Mouse (Mus musculus) retina, postnatal 1 day (tissue): ENCODE results near the gene H2afj.

Experiments used
- DNase-seq: peaks from one replicate; pipeline ENCODE4 v3.0.0-alpha.2; 2012

H2afj gene

DNA sequence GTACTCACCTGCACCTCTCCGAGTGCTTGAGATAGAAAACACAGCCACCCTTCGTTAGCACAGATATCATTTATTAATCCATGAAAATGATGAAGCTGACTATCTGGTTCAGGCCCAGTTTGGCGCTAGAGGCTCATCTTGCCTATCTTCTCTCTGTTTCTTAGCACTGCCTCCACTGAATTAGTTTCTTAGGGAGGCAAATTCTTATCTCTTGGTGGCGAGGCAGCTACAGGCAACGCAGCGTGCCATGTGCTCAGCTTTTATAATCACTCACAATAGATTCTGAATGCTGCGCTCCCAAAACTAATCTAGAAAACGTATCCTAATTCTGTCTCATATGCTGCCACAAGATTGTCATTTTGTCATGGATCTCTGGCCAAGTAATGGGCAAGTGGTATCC lies 40.4 kb downstream of the H2afj start:
- DNase-seq: no peak

DNA sequence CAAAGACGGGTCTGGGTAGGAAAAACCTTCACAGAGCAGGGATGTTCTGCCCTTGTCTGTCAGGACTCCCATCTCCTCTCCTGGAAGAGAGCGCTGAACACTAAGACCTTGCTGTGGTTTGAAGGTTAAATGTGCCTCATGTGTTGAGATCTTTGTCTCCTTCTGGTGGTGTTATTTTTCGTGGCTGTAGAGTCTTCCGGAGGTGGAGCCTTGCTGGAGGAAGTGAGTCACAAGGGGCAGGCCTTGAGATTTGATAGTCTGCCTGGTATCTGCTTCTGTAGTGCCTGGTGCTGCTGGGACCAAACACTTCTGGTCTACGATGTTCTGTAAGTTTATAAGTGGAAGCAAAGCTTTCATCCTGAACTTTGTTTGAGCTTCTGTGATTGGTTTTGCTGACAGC lies 40.9 kb downstream of the H2afj start:
- no peak for DNase-seq

DNA sequence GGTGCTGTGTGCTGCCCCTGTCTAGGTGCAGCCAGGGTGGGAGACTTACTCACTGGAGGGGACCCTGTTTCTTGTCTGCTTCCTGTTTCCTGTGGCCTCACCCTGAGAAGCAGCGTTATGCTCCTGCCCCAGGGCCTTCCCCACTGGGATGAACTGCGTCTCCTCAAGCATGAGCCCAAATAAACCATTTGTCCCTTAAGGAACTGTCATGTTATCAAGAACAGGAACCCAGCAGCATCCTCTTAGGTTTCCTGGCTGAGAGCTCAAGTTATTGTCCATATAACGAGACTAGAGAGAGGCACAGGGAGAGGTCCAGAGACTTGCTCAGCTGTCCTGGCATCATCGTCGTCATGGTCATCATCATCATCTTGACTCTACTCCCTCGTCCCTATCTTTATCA lies 42.2 kb downstream of the H2afj start:
- DNase-seq: no peak

DNA sequence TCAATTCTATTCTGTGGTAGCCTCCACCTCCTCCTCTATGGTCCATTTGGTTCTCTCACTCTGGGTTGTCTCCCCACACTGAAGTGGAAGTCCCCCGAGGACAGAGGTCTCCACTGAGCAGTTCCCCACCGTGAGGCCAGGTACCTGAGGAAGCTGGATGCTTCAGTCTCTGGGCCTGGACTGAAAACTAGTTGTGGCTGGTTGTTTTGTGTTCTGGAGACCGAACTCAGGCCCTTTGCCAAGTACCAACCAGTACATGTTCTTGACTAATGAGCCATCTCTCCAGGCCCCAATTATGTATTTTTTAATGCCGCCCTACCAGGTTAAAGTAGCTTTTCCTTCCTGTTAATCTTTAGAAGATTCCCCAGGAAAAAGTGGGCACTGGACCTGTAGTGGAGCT lies 44.3 kb downstream of the H2afj start:
- no peak for DNase-seq

DNA sequence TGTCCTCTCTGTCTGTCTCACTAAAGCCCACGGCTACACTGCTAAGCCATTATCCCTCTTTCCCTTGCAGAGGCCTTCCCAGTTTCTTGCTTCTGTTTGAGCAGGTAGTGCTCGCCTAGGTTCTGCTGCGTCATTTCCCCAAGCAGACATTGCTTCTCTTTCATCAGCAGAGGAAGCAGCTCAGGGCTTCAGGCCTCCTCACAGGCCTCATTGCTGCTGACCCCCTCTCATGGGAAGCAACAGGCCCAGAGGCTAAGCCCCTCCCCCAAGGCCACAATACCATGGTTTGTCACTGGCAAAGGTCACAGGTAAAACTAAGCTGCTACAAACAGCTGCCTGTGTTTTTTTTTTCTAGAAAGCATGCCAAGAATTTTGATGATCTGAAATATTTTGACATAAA lies 44.7 kb downstream of the H2afj start:
- DNase-seq: peak; percentile 14

DNA sequence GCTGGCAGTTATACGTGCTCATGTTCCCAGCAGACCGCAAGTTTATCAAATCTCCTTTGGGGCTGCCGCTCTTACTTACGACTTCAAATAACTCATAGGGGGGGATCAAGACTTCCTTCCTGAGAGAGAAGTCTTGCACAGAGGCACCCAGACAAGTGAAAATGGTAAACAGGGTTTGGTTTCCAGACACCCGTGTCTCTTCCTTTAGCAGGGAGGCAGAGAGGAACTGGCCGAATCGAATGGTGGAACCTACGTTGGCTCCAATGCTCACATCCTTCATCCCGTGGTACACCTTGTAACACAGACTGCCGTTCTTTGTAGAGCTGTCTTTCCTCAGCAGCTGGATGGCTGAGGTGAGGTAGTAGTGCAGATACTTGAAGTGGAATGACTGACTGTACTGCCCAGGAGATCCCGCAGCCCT lies 46.3 kb downstream of the H2afj start:
- DNase-seq: no peak

DNA sequence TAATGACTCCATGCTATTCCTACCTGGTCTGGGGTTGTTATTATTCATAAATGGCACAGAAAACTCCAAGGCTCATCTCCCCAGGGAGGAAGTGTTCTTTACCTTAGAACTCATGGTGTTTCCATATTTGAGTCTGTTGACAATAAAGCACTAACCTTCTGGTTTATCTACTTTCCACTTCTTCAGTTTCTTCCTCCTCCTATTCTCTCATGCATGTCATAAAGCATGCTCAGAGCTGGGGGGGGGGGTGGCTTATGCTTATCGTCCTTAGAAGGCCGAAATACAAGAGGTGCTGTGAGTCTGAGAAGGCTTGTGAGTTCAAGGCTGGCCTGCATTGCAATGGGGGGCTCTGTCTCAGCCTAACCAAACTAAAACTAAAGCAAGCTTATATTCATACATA lies 47.1 kb downstream of the H2afj start:
- DNase-seq: no peak

DNA sequence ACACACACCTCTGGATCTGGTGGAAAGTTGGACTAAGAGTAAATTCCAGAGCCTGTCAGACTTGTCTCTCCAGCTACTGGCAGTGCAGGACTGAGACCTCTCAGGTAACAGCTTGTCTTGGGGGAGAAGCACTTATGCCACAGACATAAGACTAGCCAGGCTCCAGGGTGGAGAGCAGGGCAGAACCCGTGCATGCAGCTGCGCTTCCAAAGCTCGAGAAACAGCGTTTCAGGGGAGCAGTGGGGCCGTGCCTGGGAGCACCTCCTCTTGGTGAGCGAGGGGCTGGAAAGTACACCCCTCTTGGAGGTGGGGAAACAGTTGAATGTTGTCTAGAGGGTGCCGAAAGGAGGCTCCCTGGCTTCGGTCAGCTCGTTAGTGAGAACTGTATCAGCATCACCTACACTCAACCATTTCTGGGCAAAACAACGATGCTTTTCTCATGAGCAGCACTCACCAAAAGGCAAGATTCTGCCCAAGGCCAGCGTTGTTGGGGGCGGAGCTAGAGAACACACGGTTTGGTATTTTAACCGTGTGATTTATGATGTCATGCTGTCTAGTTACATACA lies 48.1 kb downstream of the H2afj start:
- no peak for DNase-seq

DNA sequence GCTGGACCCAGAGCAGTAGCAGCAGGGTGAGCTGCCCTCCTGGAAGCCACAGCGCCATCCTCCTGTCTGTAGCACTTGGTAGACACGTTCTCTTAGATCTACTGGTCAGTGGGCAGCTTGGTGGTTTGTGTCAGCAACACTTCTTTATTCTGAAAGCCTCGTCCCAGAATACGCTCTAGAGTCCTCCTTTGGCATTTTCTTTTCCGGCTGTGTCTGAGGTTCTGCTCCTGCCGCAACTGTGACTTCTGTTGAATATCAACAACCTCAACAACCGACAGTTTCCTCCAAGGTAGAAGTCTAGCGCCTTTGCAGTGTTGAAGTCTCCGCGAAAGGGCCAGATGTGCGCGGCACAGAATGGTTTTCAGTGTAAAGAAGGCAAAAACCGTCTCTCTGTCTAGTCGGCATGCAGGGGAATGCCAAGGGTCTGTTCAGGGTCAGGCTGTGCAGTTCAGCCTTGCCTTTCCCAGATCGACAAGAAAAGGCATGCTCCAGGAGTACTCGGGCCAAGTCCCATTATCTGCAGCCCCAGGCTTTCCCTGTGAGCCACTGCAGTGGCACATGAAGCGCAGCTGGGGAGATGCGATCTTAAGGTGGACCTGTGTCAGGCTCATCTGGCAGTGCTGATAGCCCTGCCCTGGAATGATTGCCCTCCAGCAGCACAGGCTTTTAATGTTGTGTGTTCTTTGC lies 49.3 kb downstream of the H2afj start, which contains the start of gene Art4:
TSS of gene Art4 (minus strand) at position 548 of the 687 bp plus-strand sequence.
- DNase-seq: no peak

DNA sequence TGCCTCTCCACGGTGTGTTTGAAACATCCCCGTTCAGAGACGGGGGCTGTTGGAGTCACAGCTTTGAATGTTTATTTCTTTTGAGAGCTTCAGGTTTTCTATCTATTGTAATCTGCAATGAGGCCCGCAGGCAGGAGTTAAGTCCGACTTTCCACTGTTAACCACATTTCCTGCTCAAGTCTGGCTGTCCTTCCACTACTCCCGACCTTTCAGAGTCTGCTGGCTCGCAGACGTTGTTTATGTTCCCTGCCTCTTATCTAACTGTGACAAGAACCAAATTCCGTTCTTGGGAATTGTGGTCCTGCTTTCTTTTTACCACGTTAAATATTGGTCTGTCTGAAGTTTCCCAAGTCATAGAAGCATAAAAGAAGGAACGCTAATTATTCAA lies 49.8 kb downstream of the H2afj start:
- no peak for DNase-seq

DNA sequence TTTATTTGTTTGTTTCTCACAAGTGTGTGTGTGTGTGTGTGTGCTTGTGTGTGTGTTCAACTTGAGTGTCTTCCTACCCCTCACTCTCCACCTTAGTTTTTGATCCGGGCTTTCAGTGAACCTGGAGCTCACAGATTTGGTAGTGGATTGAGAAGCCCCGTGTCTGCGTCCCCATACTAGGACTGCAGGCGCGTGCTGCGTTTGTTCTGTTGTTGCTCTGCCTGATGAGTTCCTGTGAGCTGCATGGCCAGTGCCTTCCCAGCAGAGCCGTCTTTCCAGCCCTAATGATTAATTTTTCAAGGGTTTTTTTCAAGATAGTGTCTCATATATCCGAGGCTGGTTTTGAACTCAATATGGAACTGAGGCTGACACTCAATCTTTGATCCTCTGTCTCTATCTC lies 50.4 kb downstream of the H2afj start:
- no peak for DNase-seq
